Mouse (Mus musculus) heart, adult 2 months (tissue): Measurements from ENCODE around the gene Kat8. TPM values are rescaled to one million over a fixed set of nuclear protein-coding genes. Genes with fewer than 3 reads are reported as not detected.

Experiments used
- DNase-seq, 2 experiments: peaks; one replicate each; pipeline ENCODE4 v3.0.0; 2021
- H3K27ac ChIP-seq: fragments of 200-600 bp; 2 replicates; pipeline ENCODE4 v1.8.1; 2022
- H3K27me3 ChIP-seq: fragments of 200-500 bp; 2 replicates; pipeline ENCODE4 v1.6.1; 2012; ENCODE audit warnings: mild to moderate bottlenecking, low read length, inconsistent platforms, mixed read lengths; ENCODE audit not compliant: control insufficient read depth, insufficient read depth
- H3K36me3 ChIP-seq: fragments of 200-500 bp; 2 replicates; pipeline ENCODE4 v1.6.1; 2012; ENCODE audit warnings: low read length, inconsistent platforms; ENCODE audit not compliant: control insufficient read depth, insufficient read depth
- H3K4me1 ChIP-seq: fragments of 200-500 bp; 2 replicates; pipeline ENCODE4 v1.6.1; 2011; ENCODE audit warnings: low read length; ENCODE audit not compliant: control insufficient read depth, insufficient read depth
- H3K4me3 ChIP-seq: fragments of 200-600 bp; 2 replicates; pipeline ENCODE4 v1.8.1; 2022
- H3K79me2 ChIP-seq: fragments of 200-500 bp; replicated peaks from 2 replicates; pipeline ENCODE4 v1.6.1; 2012; ENCODE audit warnings: mild to moderate bottlenecking, inconsistent platforms, low read length, moderate library complexity, mixed read lengths; ENCODE audit not compliant: control insufficient read depth, insufficient read depth
- H3K9ac ChIP-seq: fragments of 200-500 bp; 2 replicates; pipeline ENCODE4 v1.6.1; 2012; ENCODE audit warnings: low read depth, mild to moderate bottlenecking, control low read depth, inconsistent platforms, low read length, mixed read lengths
- CTCF ChIP-seq: fragments of 200-600 bp; IDR thresholded peaks from 2 replicates; pipeline ENCODE4 v1.8.1; 2022; ENCODE audit warnings: antibody characterized with exemption, mild to moderate bottlenecking, moderate library complexity
- EP300 ChIP-seq: fragments of 200-500 bp; IDR thresholded peaks from 2 replicates; pipeline ENCODE4 v1.6.1; 2011; ENCODE audit warnings: low read depth, low read length, control low read depth; ENCODE audit not compliant: insufficient read depth
- POLR2A ChIP-seq: fragments of 200-500 bp; IDR thresholded peaks from 2 replicates; pipeline ENCODE4 v1.6.1; 2011; ENCODE audit warnings: mild to moderate bottlenecking, low read depth, low read length, control low read depth; ENCODE audit not compliant: insufficient read depth
- WGBS: fragments of 180-500 bp; shearing (Covaris S2); methylation state at CpG from one replicate; pipeline ENCODE4 v1.1.7; 2018; 5-methylcytosine and 5-hydroxymethylcytosine counted together
- intact Hi-C: fragments of 180-260 bp; cut with DNase I; formaldehyde crosslinking; loops from one replicate; pipeline ENCODE4 v1.15.1; 2025
- polyA plus RNA-seq: library from polyadenylated mRNA; depleted of rRNA; stranded (reverse); fragments of >200 nt; gene quantifications from 2 replicates; pipeline ENCODE4 v1.2.3, GENCODE M21; 2012
- total RNA-seq, 2 experiments: library from RNA; stranded (reverse); gene quantifications; 2 replicates each; pipeline ENCODE4 v1.2.3; 2021

Gene Kat8
- total and polyA plus RNA-seq, 3 experiments: 10.1 to 14.6 (median 13.8) TPM

- no peak for TF ChIP-seq CTCF
- TF ChIP-seq POLR2A: no peak
- no peak for TF ChIP-seq EP300
- peak overlapping the region; percentile 94; the same call in 1 of the 2 replicates for H3K27ac ChIP-seq
- DNase-seq: no peak
- H3K79me2 ChIP-seq: peaks cover 2% of the 10 kb centered on the region; the same call in 1 of the 2 replicates
- H3K9ac ChIP-seq: peak overlapping the region; percentile 56
- WGBS: 6% methylated on average over 20 of the region's 20 CpGs
- H3K36me3 ChIP-seq: no peaks in the 10 kb centered on the region; the same call in 1 of the 2 replicates
- H3K4me1 ChIP-seq: peaks cover 3% of the 10 kb centered on the region
- no peaks in the 10 kb centered on the region for H3K27me3 ChIP-seq
- intact Hi-C loops: loop anchor here (1.0 to 5.0 kb wide), 4 partner anchors 33 to 398 kb away; partner anchors contain the start of genes Fbrs, Setd1a and Zfp629
- H3K4me3 ChIP-seq: peak overlapping the region; percentile 98
These were observed 37.3 kb upstream of the Kat8 start for GRCm38 (mm10) chr7:127874812-127875626.

- intact Hi-C loops: loop anchor here (1.0 to 5.0 kb wide), 6 partner anchors 33 to 398 kb away; partner anchors contain the start of genes Fbrs, Hsd3b7, Kat8 and Setd1a
- H3K4me3 ChIP-seq: peak overlapping the region; percentile 98
- H3K36me3 ChIP-seq: no peaks in the 10 kb centered on the region; the same call in 1 of the 2 replicates
- peak overlapping the region; percentile 94 for H3K27ac ChIP-seq
- H3K79me2 ChIP-seq: peaks cover 2% of the 10 kb centered on the region; the same call in 1 of the 2 replicates
- no peaks in the 10 kb centered on the region for H3K27me3 ChIP-seq
- peak; percentile 95 to 96 for DNase-seq
- peaks cover 3% of the 10 kb centered on the region for H3K4me1 ChIP-seq
- peak; percentile 39; the same call in 1 of the 2 replicates for TF ChIP-seq POLR2A
- 0 out of 2 replicates have a peak, but pooled peaks have one; percentile 13 for TF ChIP-seq EP300
- no peak for TF ChIP-seq CTCF
- under 1% methylated on average over 43 of the region's 43 CpGs for WGBS
- H3K9ac ChIP-seq: peak overlapping the region; percentile 92
These were observed 36.7 kb upstream of the Kat8 start for GRCm38 (mm10) chr7:127875627-127876001.

GRCm38 (mm10) chr7:127876041-127876466 lies 36.3 kb upstream of the Kat8 start, which contains the start of gene Zfp646:
Gene Zfp646 (plus strand): TSS chr7:127876221.
- Histone ChIP-seq H3K27me3 (no peaks in the 10 kb centered on the region), H3K36me3 (no peaks in the 10 kb centered on the region; the same call in 1 of the 2 replicates), H3K4me3 (peak within 1 kb of the TSS; percentile 98), H3K27ac (peak within 1 kb of the TSS; percentile 94), H3K4me1 (peaks cover 3% of the 10 kb centered on the region), H3K79me2 (peaks cover 2% of the 10 kb centered on the region; the same call in 1 of the 2 replicates), H3K9ac (peak within 1 kb of the TSS; percentile 92)
- WGBS: under 1% methylated on average over 41 of the region's 41 CpGs
- TF ChIP-seq EP300: no peak
- TF ChIP-seq CTCF: no peak
- peak; percentile 60 for TF ChIP-seq POLR2A
- intact Hi-C loops: loop anchor here (1.0 to 5.0 kb wide), 5 partner anchors 37 to 399 kb away; partner anchors contain the start of genes Fbrs, Hsd3b7, Kat8 and Setd1a
- peak; percentile 84 to 87 for DNase-seq

- intact Hi-C loops: loop anchor here (1.0 to 5.0 kb wide), 5 partner anchors 36 to 399 kb away; partner anchors contain the start of genes Fbrs, Hsd3b7, Kat8 and Setd1a
These were observed 35.6 kb upstream of the Kat8 start, which contains the start of gene Zfp668 for GRCm38 (mm10) chr7:127876467-127877348. Gene Zfp668 (minus strand): TSS chr7:127876828.

GRCm38 (mm10) chr7:127879301-127879700 lies 33.0 kb upstream of the Kat8 start:
- no peak overlapping the region for H3K9ac ChIP-seq
- no peaks in the 10 kb centered on the region for H3K27me3 ChIP-seq
- peaks cover 6% of the 10 kb centered on the region for H3K4me1 ChIP-seq
- no peak overlapping the region for H3K27ac ChIP-seq
- intact Hi-C loops: loop anchor here (5.0 kb wide), 3 partner anchors 102 to 402 kb away; partner anchors contain the start of genes Fbrs, Setd1a and Zfp629
- peaks cover 5% of the 10 kb centered on the region for H3K79me2 ChIP-seq
- DNase-seq: no peak
- no peak overlapping the region for H3K4me3 ChIP-seq
- 92% methylated on average over 9 of the region's 9 CpGs for WGBS
- TF ChIP-seq CTCF (no peak), EP300 (no peak), POLR2A (no peak)
- H3K36me3 ChIP-seq: no peaks in the 10 kb centered on the region; the same call in 1 of the 2 replicates

More at GRCm38 (mm10) chr7:127876467-127877348, 35.6 kb upstream of the Kat8 start, which contains the start of gene Zfp668:
- under 1% methylated on average over 60 of the region's 60 CpGs for WGBS
- peak; percentile 91 to 92 for DNase-seq
- H3K36me3 ChIP-seq: no peaks in the 10 kb centered on the region; the same call in 1 of the 2 replicates
- peaks cover 3% of the 10 kb centered on the region for H3K4me1 ChIP-seq
- peak within 1 kb of the TSS; percentile 98 for H3K4me3 ChIP-seq
- H3K79me2 ChIP-seq: peaks cover 2% of the 10 kb centered on the region; the same call in 1 of the 2 replicates
- H3K9ac ChIP-seq: peak within 1 kb of the TSS; percentile 92
- H3K27me3 ChIP-seq: no peaks in the 10 kb centered on the region
- no peak for TF ChIP-seq CTCF
- TF ChIP-seq EP300: peak; percentile 93; the same call in 1 of the 2 replicates
- TF ChIP-seq POLR2A: peak; percentile 82
- peak within 1 kb of the TSS; percentile 94 for H3K27ac ChIP-seq
